Mouse (Mus musculus) megakaryocyte, adult 5-6 weeks (primary cell): ENCODE results near the gene Tbc1d10c. TPM values are rescaled to one million over a fixed set of nuclear protein-coding genes. Genes with fewer than 3 reads are reported as not detected.

Experiments used
- ATAC-seq: 2 replicates; pipeline ENCODE4 v1.8.0; 2016; ENCODE audit warnings: mild to moderate bottlenecking, inconsistent platforms; ENCODE audit not compliant: poor library complexity, severe bottlenecking
- total RNA-seq, 2 experiments: library from RNA; stranded (forward) in 1 of 2; stranded (reverse) in 1 of 2; fragments of 153-499, 151-499 nt in 1 of 2; fragments of 221-1000, 200-1000 nt in 1 of 2; gene quantifications; 2 replicates each; pipeline versions ENCODE4 v1.2.3 to v1.2.4; 2015 to 2017

Tbc1d10c gene
- total RNA-seq, 2 experiments from 2014 or later = 21.5 to 52.8 TPM

DNA sequence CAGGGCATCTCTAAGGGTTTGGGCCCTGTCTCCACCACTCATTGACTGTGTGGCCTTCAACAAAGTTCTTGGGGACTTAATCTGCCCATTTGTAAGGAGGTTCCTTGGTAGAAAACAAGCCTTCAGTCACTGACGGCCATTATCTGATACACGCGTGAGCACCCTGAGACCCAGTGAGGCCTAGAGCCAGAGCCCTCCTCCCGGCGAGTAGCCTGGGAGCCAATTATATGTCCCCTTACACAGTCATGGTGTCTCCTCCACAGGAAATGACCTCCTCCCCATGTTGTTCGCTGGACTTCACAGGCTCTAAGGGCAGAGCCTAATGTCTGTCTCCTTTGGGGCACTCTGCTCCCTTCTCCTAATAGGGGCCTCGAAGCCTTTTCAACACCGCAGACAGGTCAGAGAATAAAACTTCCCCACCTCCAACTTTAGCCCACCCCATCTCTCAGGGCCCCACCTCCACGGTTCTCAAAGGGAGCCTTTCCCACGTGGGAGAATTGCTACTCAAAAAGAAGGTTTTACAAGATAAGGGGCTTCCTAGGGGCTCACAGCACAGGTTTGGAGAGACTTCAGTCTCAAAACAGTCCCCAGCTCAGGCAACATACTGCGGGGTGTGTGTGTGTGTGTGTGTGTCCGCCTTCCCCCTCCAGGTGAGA is 44.6 kb downstream of the Tbc1d10c start:
- ATAC-seq = no peak

- ATAC-seq = no peak
Measured at GRCm38 (mm10) chr19:4145936-4146335, 45.1 kb downstream of the Tbc1d10c start.

GRCm38 (mm10) chr19:4144550-4145498 is 46.3 kb downstream of the Tbc1d10c start:
- ATAC-seq = no peak

DNA sequence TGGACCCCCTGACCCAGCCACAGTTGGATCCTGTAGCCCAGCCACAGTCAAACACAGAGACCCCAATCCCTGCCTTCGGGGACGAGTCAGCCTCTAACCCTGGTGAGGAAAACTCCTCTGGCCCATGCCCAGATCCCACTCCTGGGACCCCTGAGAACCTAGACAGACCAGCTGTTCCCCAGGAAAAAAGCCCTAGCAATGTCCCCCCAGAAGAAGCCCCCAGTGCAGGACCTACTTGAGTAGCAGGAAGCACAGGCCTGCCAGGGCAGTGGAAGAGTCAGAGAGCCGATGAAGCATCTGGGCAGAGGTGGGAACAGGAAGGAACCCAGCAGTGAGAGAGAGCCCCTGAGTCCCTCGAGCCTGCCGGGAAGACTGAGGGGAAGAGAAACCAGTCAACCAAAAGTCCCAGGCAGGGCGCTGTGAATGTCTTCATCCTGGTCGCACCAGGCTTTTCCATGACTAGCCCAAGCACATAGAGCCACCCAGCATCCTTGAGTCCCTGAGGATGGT is 47.3 kb downstream of the Tbc1d10c start, which contains the start of gene Cabp4:
Gene Cabp4, minus strand, starts transcription at position 275 of the 510 bp plus-strand sequence.
- no peak for ATAC-seq

DNA sequence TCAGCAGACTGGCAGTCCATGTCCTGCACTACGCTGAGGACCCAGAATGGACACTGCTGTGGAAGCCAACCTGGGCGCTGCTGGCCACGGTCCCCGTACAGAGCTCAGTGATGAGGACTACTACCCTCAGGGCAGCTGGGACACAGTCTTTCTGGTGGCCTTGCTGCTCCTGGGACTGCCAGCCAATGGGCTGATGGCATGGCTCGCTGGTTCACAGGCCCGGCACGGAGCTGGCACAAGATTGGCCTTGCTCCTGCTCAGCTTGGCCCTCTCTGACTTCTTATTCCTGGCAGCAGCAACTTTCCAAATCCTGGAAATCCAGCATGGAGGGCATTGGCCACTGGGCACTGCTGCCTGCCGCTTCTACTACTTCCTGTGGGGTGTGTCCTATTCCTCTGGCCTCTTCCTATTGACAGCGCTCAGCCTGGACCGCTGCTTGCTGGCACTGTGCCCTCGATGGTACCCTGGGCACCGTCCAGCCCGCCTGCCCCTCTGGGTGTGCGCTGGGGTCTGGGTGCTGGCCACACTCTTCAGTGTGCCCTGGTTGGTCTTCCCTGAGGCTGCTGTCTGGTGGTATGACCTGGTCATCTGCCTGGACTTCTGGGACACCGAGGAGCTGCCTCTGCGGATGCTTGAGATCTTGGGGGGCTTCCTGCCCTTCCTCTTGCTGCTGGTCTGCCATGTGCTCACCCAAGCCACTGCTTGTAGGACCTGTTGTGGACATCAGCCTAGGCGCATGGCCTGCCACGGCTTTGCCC is 48.5 kb downstream of the Tbc1d10c start:
- ATAC-seq = no peak

GRCm38 (mm10) chr19:4140147-4140546 is 50.9 kb downstream of the Tbc1d10c start:
- no peak for ATAC-seq

DNA sequence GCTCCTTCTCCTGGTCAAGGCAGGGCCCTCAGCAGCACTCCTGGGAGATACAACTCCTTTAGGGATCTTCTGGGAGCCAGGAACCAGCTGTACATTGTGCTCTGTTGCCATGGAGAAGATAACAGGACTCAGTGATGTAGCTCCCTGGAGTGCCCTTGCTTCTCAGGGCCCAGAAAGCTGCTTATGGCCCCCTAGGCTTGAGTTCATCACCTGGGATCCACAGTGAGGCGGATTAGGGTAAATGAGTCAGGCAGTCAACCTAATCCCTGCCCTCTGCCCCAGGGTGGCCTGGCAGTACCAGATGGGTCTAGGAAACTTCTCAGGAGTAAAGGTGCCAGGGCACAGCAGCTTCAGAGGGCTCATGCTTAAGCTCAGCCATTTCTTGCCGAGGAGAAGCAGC is 51.6 kb downstream of the Tbc1d10c start, which contains the start of gene Gpr152:
Gene Gpr152, plus strand, starts transcription at position 342 of the 400 bp plus-strand sequence.
- ATAC-seq = no peak

GRCm38 (mm10) chr19:4137913-4138312 is 53.2 kb downstream of the Tbc1d10c start:
- 0 out of 2 replicates have a peak, but pooled peaks have one; percentile 27 for ATAC-seq

GRCm38 (mm10) chr19:4136463-4136862 is 54.6 kb downstream of the Tbc1d10c start:
- ATAC-seq = no peak

DNA sequence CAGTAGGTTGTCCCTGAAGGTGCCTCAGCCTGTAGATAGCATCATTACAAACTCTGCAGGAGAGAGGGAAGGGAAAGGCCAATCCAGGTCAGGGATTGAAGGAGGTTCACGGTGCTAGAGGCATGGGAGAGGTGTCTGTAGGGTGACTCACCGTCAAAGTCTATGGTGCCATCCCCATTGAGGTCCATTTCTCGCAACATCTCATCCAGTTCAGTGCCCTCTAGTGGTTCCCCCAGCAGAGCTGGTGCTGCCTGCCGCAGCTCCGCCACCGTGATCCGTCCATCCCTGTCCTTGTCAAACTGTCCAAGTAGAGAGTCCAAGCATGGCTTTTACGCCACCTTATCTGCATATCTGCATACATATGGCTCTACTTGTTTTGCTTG is 55.1 kb downstream of the Tbc1d10c start:
- peak; percentile 94 for ATAC-seq

- ATAC-seq = 0 out of 2 replicates have a peak, but pooled peaks have one; percentile 8
Measured at GRCm38 (mm10) chr19:4135229-4135962, 55.7 kb downstream of the Tbc1d10c start.

GRCm38 (mm10) chr19:4134354-4134753 is 56.7 kb downstream of the Tbc1d10c start:
- no peak for ATAC-seq

Other genes starting within 250 kb of the Tbc1d10c start
Only the 30 nearest of the 31 such genes appear.
- gene Aldh3b3, start 232.6 kb downstream of the Tbc1d10c start, total RNA-seq (2015) = 1.4 and 2.7 TPM in 2 replicates
- 2.4 TPM in 2 replicates for gene Aldh3b3, start 232.6 kb downstream of the Tbc1d10c start, total RNA-seq (2017)
- 0.18 and 2.2 TPM in 2 replicates for gene Aldh3b2, start 219.0 kb downstream of the Tbc1d10c start, total RNA-seq (2015)
- 0.28 and 0.55 TPM in 2 replicates for gene Aldh3b2, start 219.0 kb downstream of the Tbc1d10c start, total RNA-seq (2017)
- gene Acy3, start 204.7 kb downstream of the Tbc1d10c start, total RNA-seq (2015) = 0.51 and 0.62 TPM in 2 replicates
- not detected in 2 replicates for gene Acy3, start 204.7 kb downstream of the Tbc1d10c start, total RNA-seq (2017)
- gene Tbx10, start 198.5 kb downstream of the Tbc1d10c start, total RNA-seq (2015) = not detected in 2 replicates
- gene Tbx10, start 198.5 kb downstream of the Tbc1d10c start, total RNA-seq (2017) = not detected in 2 replicates
- 8.6 and 13.4 TPM in 2 replicates for gene Nudt8, start 190.7 kb downstream of the Tbc1d10c start, total RNA-seq (2015)
- gene Nudt8, start 190.7 kb downstream of the Tbc1d10c start, total RNA-seq (2017) = 4.9 and 5.7 TPM in 2 replicates
- gene Gm49405, start 190.7 kb downstream of the Tbc1d10c start, total RNA-seq (2015) = 0.45 TPM in 1 of 2 replicates, not detected in the other
- gene Gm49405, start 190.7 kb downstream of the Tbc1d10c start, total RNA-seq (2017) = 0.28 and 1.2 TPM in 2 replicates
- gene Doc2g, start 188.0 kb downstream of the Tbc1d10c start, total RNA-seq (2015) = 1.2 and 1.5 TPM in 2 replicates
- 0.18 and 0.37 TPM in 2 replicates for gene Doc2g, start 188.0 kb downstream of the Tbc1d10c start, total RNA-seq (2017)
- gene Ndufv1, start 178.5 kb downstream of the Tbc1d10c start, total RNA-seq (2015) = 82.1 and 103 TPM in 2 replicates
- 151 and 169 TPM in 2 replicates for gene Ndufv1, start 178.5 kb downstream of the Tbc1d10c start, total RNA-seq (2017)
- gene Gstp1, start 153.3 kb downstream of the Tbc1d10c start, total RNA-seq (2015) = 257 and 287 TPM in 2 replicates
- 69.5 and 80.2 TPM in 2 replicates for gene Gstp1, start 153.3 kb downstream of the Tbc1d10c start, total RNA-seq (2017)
- 4.8 TPM in 1 of 2 replicates, not detected in the other for gene Gstp2, start 145.3 kb downstream of the Tbc1d10c start, total RNA-seq (2015)
- gene Gstp2, start 145.3 kb downstream of the Tbc1d10c start, total RNA-seq (2017) = 1.8 TPM in 1 of 2 replicates, not detected in the other
- gene Gstp3, start 131.7 kb downstream of the Tbc1d10c start, total RNA-seq (2015) = 3.0 and 5.0 TPM in 2 replicates
- 4.0 and 4.5 TPM in 2 replicates for gene Gstp3, start 131.7 kb downstream of the Tbc1d10c start, total RNA-seq (2017)
- gene Cabp2, start 109.7 kb downstream of the Tbc1d10c start, total RNA-seq (2015) = not detected in 2 replicates
- gene Cabp2, start 109.7 kb downstream of the Tbc1d10c start, total RNA-seq (2017) = not detected in 2 replicates
- 245 and 277 TPM in 2 replicates for gene Cdk2ap2, start 94.1 kb downstream of the Tbc1d10c start, total RNA-seq (2015)
- gene Cdk2ap2, start 94.1 kb downstream of the Tbc1d10c start, total RNA-seq (2017) = 72.9 and 83.4 TPM in 2 replicates
- 38.3 and 47.7 TPM in 2 replicates for gene Pitpnm1, start 91.3 kb downstream of the Tbc1d10c start, total RNA-seq (2015)
- gene Pitpnm1, start 91.3 kb downstream of the Tbc1d10c start, total RNA-seq (2017) = 30.2 and 38.9 TPM in 2 replicates
- 111 and 139 TPM in 2 replicates for gene Aip, start 65.4 kb downstream of the Tbc1d10c start, total RNA-seq (2015)
- 72.5 and 76.7 TPM in 2 replicates for gene Aip, start 65.4 kb downstream of the Tbc1d10c start, total RNA-seq (2017)
- gene Gpr152, start 51.5 kb downstream of the Tbc1d10c start, total RNA-seq (2015) = not detected in 2 replicates
- gene Gpr152, start 51.5 kb downstream of the Tbc1d10c start, total RNA-seq (2017) = not detected in 2 replicates
- 0.14 and 0.22 TPM in 2 replicates for gene Cabp4, start 47.3 kb downstream of the Tbc1d10c start, total RNA-seq (2015)
- gene Cabp4, start 47.3 kb downstream of the Tbc1d10c start, total RNA-seq (2017) = not detected in 2 replicates
- 279 and 345 TPM in 2 replicates for gene Coro1b, start 42.7 kb downstream of the Tbc1d10c start, total RNA-seq (2015)
- gene Coro1b, start 42.7 kb downstream of the Tbc1d10c start, total RNA-seq (2017) = 142 and 161 TPM in 2 replicates
- gene Ptprcap, start 37.7 kb downstream of the Tbc1d10c start, total RNA-seq (2015) = 30.5 and 42.1 TPM in 2 replicates
- gene Ptprcap, start 37.7 kb downstream of the Tbc1d10c start, total RNA-seq (2017) = 43.9 and 44.8 TPM in 2 replicates
- gene Rps6kb2, start 27.9 kb downstream of the Tbc1d10c start, total RNA-seq (2015) = 21.0 and 26.7 TPM in 2 replicates
- gene Rps6kb2, start 27.9 kb downstream of the Tbc1d10c start, total RNA-seq (2017) = 21.0 and 25.0 TPM in 2 replicates
- gene Carns1, start 15.8 kb downstream of the Tbc1d10c start, total RNA-seq (2015) = 3.9 and 4.7 TPM in 2 replicates
- gene Carns1, start 15.8 kb downstream of the Tbc1d10c start, total RNA-seq (2017) = 1.3 and 2.0 TPM in 2 replicates
- gene Ppp1ca, start 781 bp upstream of the Tbc1d10c start, total RNA-seq (2015) = 496 and 536 TPM in 2 replicates
- 639 and 705 TPM in 2 replicates for gene Ppp1ca, start 781 bp upstream of the Tbc1d10c start, total RNA-seq (2017)
- gene Rad9a, start 10.4 kb upstream of the Tbc1d10c start, total RNA-seq (2015) = 32.8 and 36.7 TPM in 2 replicates
- 21.4 and 22.8 TPM in 2 replicates for gene Rad9a, start 10.4 kb upstream of the Tbc1d10c start, total RNA-seq (2017)
- gene Clcf1, start 23.0 kb upstream of the Tbc1d10c start, total RNA-seq (2015) = 1.4 and 2.9 TPM in 2 replicates
- gene Clcf1, start 23.0 kb upstream of the Tbc1d10c start, total RNA-seq (2017) = 0.40 and 2.2 TPM in 2 replicates
- not detected in 2 replicates for gene AC109138.7, start 23.1 kb upstream of the Tbc1d10c start, total RNA-seq (2015)
- gene AC109138.7, start 23.1 kb upstream of the Tbc1d10c start, total RNA-seq (2017) = not detected in 2 replicates
- gene Pold4, start 40.6 kb upstream of the Tbc1d10c start, total RNA-seq (2015) = 98.9 and 105 TPM in 2 replicates
- 102 and 122 TPM in 2 replicates for gene Pold4, start 40.6 kb upstream of the Tbc1d10c start, total RNA-seq (2017)
- 15.9 and 16.5 TPM in 2 replicates for gene Ssh3, start 77.9 kb upstream of the Tbc1d10c start, total RNA-seq (2015)
- gene Ssh3, start 77.9 kb upstream of the Tbc1d10c start, total RNA-seq (2017) = 17.2 and 19.8 TPM in 2 replicates
- 6.5 and 7.2 TPM in 2 replicates for gene Ankrd13d, start 91.9 kb upstream of the Tbc1d10c start, total RNA-seq (2015)
- gene Ankrd13d, start 91.9 kb upstream of the Tbc1d10c start, total RNA-seq (2017) = 8.7 and 10.5 TPM in 2 replicates
- gene Grk2, start 114.9 kb upstream of the Tbc1d10c start, total RNA-seq (2015) = 278 TPM in 2 replicates
- 231 and 296 TPM in 2 replicates for gene Grk2, start 114.9 kb upstream of the Tbc1d10c start, total RNA-seq (2017)
- 60.4 and 63.0 TPM in 2 replicates for gene Kdm2a, start 207.0 kb upstream of the Tbc1d10c start, total RNA-seq (2015)
- gene Kdm2a, start 207.0 kb upstream of the Tbc1d10c start, total RNA-seq (2017) = 54.7 and 72.5 TPM in 2 replicates